Mouse (Mus musculus) embryonic facial prominence, embryonic 12.5 days (tissue): ENCODE results near the gene Pms2. TPM values are rescaled to one million over a fixed set of nuclear protein-coding genes. Genes with fewer than 3 reads are reported as not detected.

Experiments
- ATAC-seq: fragments of 200-750 bp; cut with Nextera tagmentation; 2 replicates; pipeline ENCODE4 v1.8.0; 2017; ENCODE audit not compliant: insufficient number of reproducible peaks, insufficient read depth, low FRiP score, low TSS enrichment
- H3K27ac ChIP-seq: fragments of 300-500 bp; sonication (generic); 2 replicates; pipeline ENCODE4 v1.5.1; 2016; ENCODE audit warnings: mild to moderate bottlenecking
- H3K27me3 ChIP-seq: fragments of 300-500 bp; sonication (generic); 2 replicates; pipeline ENCODE4 v1.6.1; 2016; ENCODE audit warnings: mild to moderate bottlenecking, moderate library complexity
- H3K36me3 ChIP-seq: fragments of 300-500 bp; sonication (generic); 2 replicates; pipeline ENCODE4 v1.6.1; 2016; ENCODE audit warnings: mild to moderate bottlenecking
- H3K4me1 ChIP-seq: fragments of 300-500 bp; sonication (generic); 2 replicates; pipeline ENCODE4 v1.6.1; 2016
- H3K4me2 ChIP-seq: fragments of 300-500 bp; sonication (generic); replicated peaks from 2 replicates; pipeline ENCODE4 v1.6.1; 2016; ENCODE audit warnings: mild to moderate bottlenecking, moderate library complexity
- H3K4me3 ChIP-seq: fragments of 300-500 bp; sonication (generic); 2 replicates; pipeline ENCODE4 v1.5.1; 2016; ENCODE audit warnings: mild to moderate bottlenecking
- H3K9ac ChIP-seq: fragments of 300-500 bp; sonication (generic); 2 replicates; pipeline ENCODE4 v1.6.1; 2016; ENCODE audit warnings: mild to moderate bottlenecking, moderate library complexity
- H3K9me3 ChIP-seq: fragments of 300-500 bp; sonication (generic); 2 replicates; pipeline ENCODE4 v1.6.1; 2016; ENCODE audit warnings: mild to moderate bottlenecking, moderate library complexity
- WGBS: fragments of 180-500 bp; shearing (Covaris S2); methylation state at CpG from one replicate; pipeline ENCODE4 v1.1.7; 2016; 5-methylcytosine and 5-hydroxymethylcytosine counted together
- polyA plus RNA-seq: library from polyadenylated mRNA; unstranded; fragments of >200 nt; fragmentation: Nextera tagmentation; extraction: Ambion mirVana; gene quantifications from 2 replicates; pipeline ENCODE4 v1.2.1, GENCODE M21; 2016

Gene Pms2
- 34.4 and 40.4 TPM in 2 replicates for polyA plus RNA-seq

GRCm38 (mm10) chr5:143909417-143910400 is at the start of gene Pms2, which contains the start of gene Aimp2:
TSS of gene Pms2 (plus strand) at chr5:143909964.
TSS of gene Aimp2 (minus strand) at chr5:143909847.
- under 1% methylated on average over 70 of the region's 70 CpGs for WGBS

DNA sequence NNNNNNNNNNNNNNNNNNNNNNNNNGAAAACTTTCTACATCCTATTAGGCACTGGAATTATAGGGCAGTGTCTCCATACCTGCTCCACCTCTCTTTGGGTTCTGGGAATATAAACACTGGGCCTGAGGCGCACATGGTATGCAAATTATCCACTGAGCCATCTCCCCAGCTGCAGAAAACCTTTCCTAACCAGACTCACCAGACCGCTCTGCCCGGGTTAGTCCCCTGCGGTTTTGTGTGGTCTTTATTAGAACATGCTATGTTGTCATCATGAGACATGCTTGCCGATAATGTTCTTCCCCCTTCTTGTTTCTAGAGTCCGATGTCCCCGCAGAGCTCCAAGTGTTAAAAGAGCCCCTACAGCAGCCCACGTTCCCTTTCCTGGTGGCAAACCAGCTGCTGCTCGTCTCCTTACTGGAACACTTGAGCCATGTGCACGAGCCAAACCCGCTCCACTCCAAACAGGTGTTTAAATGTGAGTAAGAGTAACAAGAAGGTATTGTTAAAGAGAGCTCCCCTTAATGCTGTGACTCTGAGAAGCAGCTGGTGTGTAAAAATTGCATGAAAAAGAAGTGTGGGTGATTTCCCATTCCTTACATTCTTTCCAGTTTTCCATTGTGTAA is 38.1 kb upstream of the Pms2 start:
- Histone ChIP-seq H3K27ac (no peak overlapping the region), H3K4me2 (no peak overlapping the region), H3K4me3 (no peak overlapping the region), H3K36me3 (peaks cover 38% of the 10 kb centered on the region), H3K9me3 (no peaks in the 10 kb centered on the region), H3K4me1 (no peaks in the 10 kb centered on the region), H3K9ac (no peak overlapping the region), H3K27me3 (no peaks in the 10 kb centered on the region)
- ATAC-seq, result no peak
- 83% methylated on average over 11 of the region's 11 CpGs for WGBS

More at GRCm38 (mm10) chr5:143909417-143910400, at the start of gene Pms2, which contains the start of gene Aimp2:
- Histone ChIP-seq H3K9ac (peak within 1 kb of the TSS; percentile 64), H3K4me3 (peak within 1 kb of the TSS; percentile 79), H3K36me3 (peaks cover 13% of the 10 kb centered on the region), H3K9me3 (no peaks in the 10 kb centered on the region), H3K4me2 (peak within 1 kb of the TSS; percentile 76), H3K27ac (peak within 1 kb of the TSS; percentile 78), H3K4me1 (peaks cover 18% of the 10 kb centered on the region), H3K27me3 (no peaks in the 10 kb centered on the region)
- ATAC-seq, result peak; percentile 98

DNA sequence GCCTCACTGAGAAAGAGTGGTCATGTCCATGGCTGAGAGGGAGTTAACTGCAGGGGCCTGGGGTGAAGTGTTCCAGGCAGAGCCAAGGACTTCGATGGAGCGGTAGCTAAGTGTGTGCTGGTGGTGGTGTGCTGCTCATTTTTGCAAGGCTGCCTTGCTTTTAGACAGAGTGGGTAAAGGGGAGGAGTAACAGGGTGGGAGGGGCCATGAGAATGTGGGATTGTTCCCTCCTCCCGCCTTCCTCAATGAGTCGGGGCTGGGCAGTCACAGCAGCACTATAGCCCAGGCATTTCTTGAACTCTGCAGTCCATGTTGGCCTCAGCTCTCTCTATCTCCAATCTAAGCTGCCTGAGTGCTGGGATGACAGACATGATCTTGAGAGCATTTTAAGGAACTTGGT is 35.2 kb upstream of the Pms2 start:
- peaks cover 61% of the 10 kb centered on the region for H3K36me3 ChIP-seq
- no peak overlapping the region for H3K4me2 ChIP-seq
- no peak overlapping the region for H3K9ac ChIP-seq
- H3K4me3 ChIP-seq, result no peak overlapping the region
- no peaks in the 10 kb centered on the region for H3K4me1 ChIP-seq
- 63% methylated on average over 4 of the region's 4 CpGs for WGBS
- H3K9me3 ChIP-seq, result no peaks in the 10 kb centered on the region
- no peaks in the 10 kb centered on the region for H3K27me3 ChIP-seq
- no peak overlapping the region for H3K27ac ChIP-seq
- ATAC-seq, result no peak

- Histone ChIP-seq H3K27ac (no peak overlapping the region), H3K36me3 (peaks cover 83% of the 10 kb centered on the region)
Observed at GRCm38 (mm10) chr5:143885274-143885673, 24.5 kb upstream of the Pms2 start.

DNA sequence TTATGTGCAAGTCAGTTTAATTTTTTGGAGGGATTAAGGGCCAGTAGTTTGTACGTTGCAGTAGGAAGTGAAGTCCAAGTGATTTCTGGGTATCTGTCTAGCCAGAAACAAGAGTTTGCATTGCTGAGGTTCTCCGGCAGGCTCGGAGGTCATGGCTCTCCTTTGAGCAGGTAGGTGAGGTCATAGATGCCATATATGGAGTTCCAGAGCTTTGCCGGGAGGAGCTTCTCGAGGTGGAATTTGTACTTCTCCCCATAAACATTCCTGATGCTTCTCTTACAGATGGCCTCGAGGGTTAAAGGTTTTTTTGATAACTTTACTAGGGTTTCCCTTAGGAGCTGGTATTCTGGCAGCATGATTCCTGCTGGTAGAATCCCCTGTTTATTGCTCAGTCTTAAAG is 19.0 kb upstream of the Pms2 start:
- WGBS, result 81% methylated on average over 6 of the region's 6 CpGs
- H3K36me3 ChIP-seq, result peaks cover 53% of the 10 kb centered on the region
- ATAC-seq, result no peak

More at GRCm38 (mm10) chr5:143885274-143885673, 24.5 kb upstream of the Pms2 start:
- H3K9ac ChIP-seq, result no peak overlapping the region
- no peak for ATAC-seq
- no peak overlapping the region for H3K4me2 ChIP-seq
- H3K27me3 ChIP-seq, result no peaks in the 10 kb centered on the region
- no peaks in the 10 kb centered on the region for H3K9me3 ChIP-seq
- H3K4me3 ChIP-seq, result no peak overlapping the region
- 96% methylated on average over 3 of the region's 3 CpGs for WGBS
- no peaks in the 10 kb centered on the region for H3K4me1 ChIP-seq

DNA sequence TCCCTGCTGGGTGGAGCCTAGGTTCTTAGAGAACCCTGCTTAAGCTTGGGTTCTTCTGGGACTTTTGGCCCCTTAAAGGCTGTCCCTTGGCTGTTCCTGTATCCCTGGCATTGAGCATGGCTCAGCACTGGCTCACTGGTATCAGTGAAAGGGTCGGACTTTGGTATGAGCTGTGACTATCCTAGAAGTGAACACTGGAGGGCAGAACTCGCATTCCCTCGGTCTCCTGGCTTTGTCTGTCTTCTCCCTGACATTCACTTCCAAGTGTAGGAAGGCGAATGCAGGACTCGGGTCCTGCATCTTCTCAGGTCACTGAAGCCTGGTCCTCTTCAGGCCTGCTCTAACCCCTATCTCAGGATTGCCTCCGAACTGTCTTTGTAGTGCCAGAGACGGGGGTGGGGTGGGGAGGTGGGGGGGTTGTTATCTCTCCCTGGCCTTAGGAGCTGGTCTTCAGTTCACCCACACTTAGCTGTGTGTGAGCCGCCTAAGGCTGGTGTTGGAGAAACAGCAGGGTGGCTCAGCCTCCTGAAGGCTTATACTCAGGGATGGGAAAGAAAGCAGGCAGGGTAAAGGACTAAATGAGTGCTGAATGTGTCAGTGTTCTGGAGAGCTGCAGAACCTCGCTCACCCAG is 17.4 kb upstream of the Pms2 start:
- 73% methylated on average over 9 of the region's 9 CpGs for WGBS
- Histone ChIP-seq H3K4me3 (no peak overlapping the region), H3K27me3 (no peaks in the 10 kb centered on the region), H3K27ac (no peak overlapping the region), H3K9me3 (no peaks in the 10 kb centered on the region), H3K4me2 (no peak overlapping the region), H3K4me1 (no peaks in the 10 kb centered on the region), H3K36me3 (peaks cover 44% of the 10 kb centered on the region), H3K9ac (no peak overlapping the region)
- ATAC-seq, result no peak

More for the DNA sequence above, 19.0 kb upstream of the Pms2 start:
- H3K4me2 ChIP-seq, result no peak overlapping the region
- no peaks in the 10 kb centered on the region for H3K9me3 ChIP-seq
- no peaks in the 10 kb centered on the region for H3K27me3 ChIP-seq
- H3K27ac ChIP-seq, result no peak overlapping the region
- no peak overlapping the region for H3K9ac ChIP-seq
- no peaks in the 10 kb centered on the region for H3K4me1 ChIP-seq
- no peak overlapping the region for H3K4me3 ChIP-seq

GRCm38 (mm10) chr5:143893396-143893795 is 16.4 kb upstream of the Pms2 start:
- WGBS, result 77% methylated on average over 5 of the region's 5 CpGs
- H3K4me1 ChIP-seq, result no peaks in the 10 kb centered on the region
- ATAC-seq, result no peak

DNA sequence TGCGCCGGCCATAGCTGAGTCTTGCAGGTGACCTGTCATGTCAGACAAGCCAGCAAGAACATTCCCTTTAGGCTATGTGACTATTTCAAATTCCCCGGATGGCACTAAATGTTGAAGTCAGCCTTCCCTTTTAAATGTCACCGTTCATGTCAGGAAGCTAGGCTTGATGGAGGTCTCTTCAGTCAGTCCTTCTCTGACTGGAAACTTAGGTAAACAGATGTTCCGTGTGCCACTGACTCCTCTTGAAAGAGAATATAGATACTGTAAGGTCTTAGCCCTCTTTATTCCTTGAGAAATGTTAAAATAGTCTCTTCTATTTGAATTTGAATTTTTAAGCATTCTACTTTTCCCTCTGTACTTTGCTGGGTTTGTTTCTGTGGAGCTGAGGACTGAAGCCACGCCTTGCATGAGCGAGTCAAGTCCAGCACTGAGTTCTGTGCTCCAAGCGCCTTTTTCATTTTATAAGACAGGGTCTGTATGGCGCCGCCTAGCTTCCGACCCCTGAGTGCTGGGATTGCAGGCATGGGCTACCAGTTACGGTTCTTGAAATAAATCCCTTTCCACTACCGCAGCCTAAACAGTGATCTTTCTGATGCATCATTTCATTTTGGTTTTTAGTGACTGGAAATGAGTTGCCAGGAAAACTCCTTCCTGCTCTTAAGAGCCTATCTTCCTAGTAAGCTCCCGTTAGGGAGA is 12.0 kb upstream of the Pms2 start, which contains the start of gene Ankrd61:
TSS of gene Ankrd61 (minus strand) at position 51 of the 696 bp plus-strand sequence.
- no peaks in the 10 kb centered on the region for H3K27me3 ChIP-seq
- no peaks in the 10 kb centered on the region for H3K4me1 ChIP-seq
- H3K4me2 ChIP-seq, result no peak within 1 kb of the TSS
- H3K9me3 ChIP-seq, result no peaks in the 10 kb centered on the region
- no peak for ATAC-seq
- H3K27ac ChIP-seq, result no peak within 1 kb of the TSS
- WGBS, result 84% methylated on average over 14 of the region's 14 CpGs
- no peak within 1 kb of the TSS for H3K4me3 ChIP-seq
- H3K36me3 ChIP-seq, result peaks cover 59% of the 10 kb centered on the region
- no peak within 1 kb of the TSS for H3K9ac ChIP-seq

More at GRCm38 (mm10) chr5:143893396-143893795, 16.4 kb upstream of the Pms2 start:
- Histone ChIP-seq H3K27ac (no peak overlapping the region), H3K4me3 (no peak overlapping the region), H3K27me3 (no peaks in the 10 kb centered on the region), H3K36me3 (peaks cover 46% of the 10 kb centered on the region), H3K4me2 (no peak overlapping the region), H3K9me3 (no peaks in the 10 kb centered on the region), H3K9ac (no peak overlapping the region)

GRCm38 (mm10) chr5:143902111-143902510 is 7.7 kb upstream of the Pms2 start:
- WGBS, result 90% methylated on average over 3 of the region's 3 CpGs
- Histone ChIP-seq H3K4me2 (no peak overlapping the region), H3K9me3 (no peaks in the 10 kb centered on the region), H3K4me3 (no peak overlapping the region), H3K4me1 (no peaks in the 10 kb centered on the region), H3K27me3 (no peaks in the 10 kb centered on the region), H3K9ac (no peak overlapping the region), H3K36me3 (peaks cover 81% of the 10 kb centered on the region), H3K27ac (no peak overlapping the region)
- ATAC-seq, result no peak

- Histone ChIP-seq H3K27ac (no peak overlapping the region), H3K9me3 (no peaks in the 10 kb centered on the region), H3K4me3 (no peak overlapping the region), H3K36me3 (peaks cover 65% of the 10 kb centered on the region), H3K9ac (no peak overlapping the region), H3K27me3 (no peaks in the 10 kb centered on the region), H3K4me1 (peaks cover 9% of the 10 kb centered on the region; the same call in 1 of the 2 replicates), H3K4me2 (no peak overlapping the region)
- no peak for ATAC-seq
- WGBS, result 91% methylated on average over 4 of the region's 4 CpGs
Observed at GRCm38 (mm10) chr5:143903813-143904212, 6.0 kb upstream of the Pms2 start.

DNA sequence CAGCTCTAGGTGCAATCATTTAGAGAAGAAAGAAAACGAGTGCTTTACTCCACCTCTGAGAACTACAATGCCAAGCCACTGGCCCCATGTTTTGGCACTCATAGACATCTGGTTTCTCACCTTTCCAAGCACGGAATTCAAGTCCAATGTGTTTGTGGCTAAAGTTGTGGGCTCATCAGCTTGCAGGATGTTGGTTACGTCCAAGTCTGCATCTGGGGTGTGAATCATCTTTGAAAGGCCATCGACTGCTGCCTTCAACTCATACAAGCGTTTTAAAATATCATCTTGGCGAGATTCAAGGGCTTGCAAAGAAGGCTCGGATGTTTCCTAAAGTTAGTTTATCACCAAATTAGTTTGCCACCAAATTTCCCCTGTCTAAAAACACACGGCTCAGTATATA is 3.3 kb upstream of the Pms2 start:
- ATAC-seq, result no peak
- Histone ChIP-seq H3K27me3 (no peaks in the 10 kb centered on the region), H3K4me1 (peaks cover 18% of the 10 kb centered on the region), H3K9me3 (no peaks in the 10 kb centered on the region), H3K9ac (no peak overlapping the region), H3K4me3 (no peak overlapping the region), H3K27ac (no peak overlapping the region), H3K4me2 (no peak overlapping the region), H3K36me3 (peaks cover 43% of the 10 kb centered on the region)
- 87% methylated on average over 8 of the region's 8 CpGs for WGBS
